Mouse (Mus musculus) embryonic facial prominence, embryonic 12.5 days (tissue): ENCODE data around the gene Slain2. TPM values are rescaled to one million over a fixed set of nuclear protein-coding genes. Genes with fewer than 3 reads are reported as not detected.

Experiments used
- ATAC-seq: fragments of 200-750 bp; cut with Nextera tagmentation; 2 replicates; pipeline ENCODE4 v1.8.0; 2017; ENCODE audit not compliant: insufficient number of reproducible peaks, insufficient read depth, low FRiP score, low TSS enrichment
- H3K27ac ChIP-seq: fragments of 300-500 bp; sonication (generic); 2 replicates; pipeline ENCODE4 v1.5.1; 2016; ENCODE audit warnings: mild to moderate bottlenecking
- H3K27me3 ChIP-seq: fragments of 300-500 bp; sonication (generic); 2 replicates; pipeline ENCODE4 v1.6.1; 2016; ENCODE audit warnings: mild to moderate bottlenecking, moderate library complexity
- H3K36me3 ChIP-seq: fragments of 300-500 bp; sonication (generic); 2 replicates; pipeline ENCODE4 v1.6.1; 2016; ENCODE audit warnings: mild to moderate bottlenecking
- H3K4me1 ChIP-seq: fragments of 300-500 bp; sonication (generic); 2 replicates; pipeline ENCODE4 v1.6.1; 2016
- H3K4me2 ChIP-seq: fragments of 300-500 bp; sonication (generic); replicated peaks from 2 replicates; pipeline ENCODE4 v1.6.1; 2016; ENCODE audit warnings: mild to moderate bottlenecking, moderate library complexity
- H3K4me3 ChIP-seq: fragments of 300-500 bp; sonication (generic); 2 replicates; pipeline ENCODE4 v1.5.1; 2016; ENCODE audit warnings: mild to moderate bottlenecking
- H3K9ac ChIP-seq: fragments of 300-500 bp; sonication (generic); 2 replicates; pipeline ENCODE4 v1.6.1; 2016; ENCODE audit warnings: mild to moderate bottlenecking, moderate library complexity
- H3K9me3 ChIP-seq: fragments of 300-500 bp; sonication (generic); 2 replicates; pipeline ENCODE4 v1.6.1; 2016; ENCODE audit warnings: mild to moderate bottlenecking, moderate library complexity
- WGBS: fragments of 180-500 bp; shearing (Covaris S2); methylation state at CpG from one replicate; pipeline ENCODE4 v1.1.7; 2016; 5-methylcytosine and 5-hydroxymethylcytosine counted together
- polyA plus RNA-seq: library from polyadenylated mRNA; unstranded; fragments of >200 nt; fragmentation: Nextera tagmentation; extraction: Ambion mirVana; gene quantifications from 2 replicates; pipeline ENCODE4 v1.2.1, GENCODE M21; 2016

The Slain2 gene
- polyA plus RNA-seq, 1 experiment from 2014 or later = 24.3 TPM

DNA sequence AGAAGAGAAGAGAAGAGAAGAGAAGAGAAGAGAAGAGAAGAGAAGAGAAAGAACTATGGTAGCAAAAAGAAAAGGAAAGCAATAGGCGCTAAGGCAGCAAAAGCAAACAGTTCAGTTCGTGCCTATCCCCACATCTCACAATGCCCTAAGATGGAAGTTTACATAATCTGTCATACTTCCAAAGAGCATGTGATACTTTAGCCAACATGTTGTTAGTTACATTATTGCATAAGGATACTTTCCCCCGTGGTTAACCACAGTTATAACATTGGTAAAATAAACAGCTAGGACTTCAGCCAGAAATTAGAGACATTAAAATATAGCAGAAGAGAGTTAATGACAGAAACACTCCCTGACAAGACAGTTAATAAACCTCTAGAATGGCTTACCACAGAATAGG lies 30.4 kb upstream of the Slain2 start:
- Histone ChIP-seq H3K4me2 (no peak overlapping the region), H3K4me1 (no peaks in the 10 kb centered on the region), H3K27me3 (no peaks in the 10 kb centered on the region), H3K4me3 (no peak overlapping the region), H3K36me3 (no peaks in the 10 kb centered on the region), H3K27ac (no peak overlapping the region), H3K9me3 (no peaks in the 10 kb centered on the region), H3K9ac (no peak overlapping the region)
- ATAC-seq = no peak
- 80% methylated on average over 3 of the region's 3 CpGs for WGBS

DNA sequence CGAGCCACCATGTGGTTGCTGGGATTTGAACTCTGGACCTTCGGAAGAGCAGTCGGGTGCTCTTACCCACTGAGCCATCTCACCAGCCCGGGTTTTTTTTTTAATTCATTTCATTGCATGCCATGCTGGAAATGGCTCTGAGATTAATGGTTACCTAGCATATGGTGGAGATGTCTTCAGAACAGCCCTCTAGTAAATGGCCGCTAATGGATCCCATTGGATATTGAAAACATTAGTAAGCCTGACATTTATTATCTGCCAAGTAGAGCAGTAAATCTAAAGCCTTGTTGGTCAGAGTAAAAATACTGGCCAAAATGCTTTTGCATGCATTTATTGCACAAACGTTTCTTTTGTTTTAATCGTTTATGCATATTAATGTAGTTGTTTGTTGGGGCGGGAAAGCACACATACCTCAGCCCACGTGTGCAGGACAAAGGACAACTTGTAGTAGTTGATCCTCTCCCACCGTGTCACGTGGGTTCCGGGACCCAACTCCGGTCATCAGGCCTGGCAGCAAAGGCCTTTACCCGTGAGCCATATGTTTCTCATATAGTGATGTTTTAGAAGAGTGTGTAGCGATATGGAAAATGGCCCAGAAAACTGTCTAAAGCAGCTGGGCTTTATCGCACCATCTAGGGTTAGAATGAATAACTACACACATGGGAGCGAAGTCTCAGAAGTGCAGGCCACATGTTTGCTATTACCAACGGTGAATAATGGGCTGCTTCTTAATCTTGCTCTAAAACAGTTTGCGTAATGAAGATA lies 27.5 kb upstream of the Slain2 start:
- Histone ChIP-seq H3K4me2 (no peak overlapping the region), H3K4me3 (no peak overlapping the region), H3K9me3 (no peaks in the 10 kb centered on the region), H3K36me3 (no peaks in the 10 kb centered on the region), H3K27me3 (no peaks in the 10 kb centered on the region), H3K4me1 (no peaks in the 10 kb centered on the region), H3K9ac (no peak overlapping the region), H3K27ac (no peak overlapping the region)
- ATAC-seq = no peak
- WGBS = 59% methylated on average over 19 of the region's 19 CpGs

DNA sequence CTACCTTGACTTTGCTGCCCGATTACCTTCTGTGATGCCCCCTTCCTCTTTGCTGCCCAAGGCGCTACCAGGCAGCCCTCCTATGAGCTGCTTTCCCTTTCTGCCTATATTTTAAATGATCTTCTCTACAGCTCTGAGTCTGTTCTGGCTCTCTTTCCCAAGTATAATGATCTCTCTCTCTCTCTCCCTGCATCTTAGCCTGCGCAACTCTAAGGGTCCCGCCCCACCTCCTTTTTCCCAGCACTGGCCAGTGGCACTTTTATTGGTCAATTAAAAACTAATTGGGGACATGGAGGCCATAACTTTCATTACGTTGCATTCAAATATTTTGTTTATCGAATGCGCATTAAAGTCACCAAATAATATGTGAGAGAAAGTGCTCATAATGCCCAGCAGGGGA lies 25.8 kb upstream of the Slain2 start:
- H3K9ac ChIP-seq = peak overlapping the region; percentile 15; the same call in 1 of the 2 replicates
- no peak overlapping the region for H3K27ac ChIP-seq
- no peak overlapping the region for H3K4me3 ChIP-seq
- H3K36me3 ChIP-seq = no peaks in the 10 kb centered on the region
- no peaks in the 10 kb centered on the region for H3K27me3 ChIP-seq
- WGBS = 92% methylated on average over 7 of the region's 7 CpGs
- no peaks in the 10 kb centered on the region for H3K9me3 ChIP-seq
- no peaks in the 10 kb centered on the region for H3K4me1 ChIP-seq
- H3K4me2 ChIP-seq = no peak overlapping the region
- ATAC-seq = no peak

DNA sequence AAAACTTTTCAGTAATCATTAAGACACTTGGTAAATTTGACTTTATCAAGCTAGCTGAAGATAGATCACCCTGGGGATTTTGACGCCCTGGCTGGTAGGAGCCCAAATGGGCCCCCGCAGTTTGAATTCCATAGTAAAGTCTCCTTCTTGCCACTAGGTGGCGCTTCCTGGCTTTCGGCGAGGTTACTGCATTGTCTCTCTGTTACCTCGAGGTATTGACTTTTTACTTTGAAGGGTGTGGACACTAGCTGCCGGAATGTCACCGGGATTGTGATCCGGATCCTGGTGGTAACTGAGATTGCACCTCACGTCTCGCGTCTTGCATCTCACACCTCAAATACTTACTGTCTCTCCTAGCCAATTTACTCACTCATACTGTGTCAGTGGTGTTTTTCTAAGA lies 22.6 kb upstream of the Slain2 start:
- H3K9me3 ChIP-seq = no peaks in the 10 kb centered on the region
- WGBS = 4% methylated on average over 12 of the region's 12 CpGs
- H3K27me3 ChIP-seq = no peaks in the 10 kb centered on the region
- no peaks in the 10 kb centered on the region for H3K36me3 ChIP-seq
- H3K4me3 ChIP-seq = no peak overlapping the region
- H3K4me2 ChIP-seq = no peak overlapping the region
- no peak overlapping the region for H3K9ac ChIP-seq
- no peaks in the 10 kb centered on the region for H3K4me1 ChIP-seq
- H3K27ac ChIP-seq = no peak overlapping the region
- ATAC-seq = no peak

GRCm38 (mm10) chr5:72893987-72894386 lies 20.1 kb upstream of the Slain2 start:
- H3K4me2 ChIP-seq = no peak overlapping the region

GRCm38 (mm10) chr5:72895261-72895660 lies 18.8 kb upstream of the Slain2 start:
- H3K4me1 ChIP-seq = no peaks in the 10 kb centered on the region

More at GRCm38 (mm10) chr5:72893987-72894386, 20.1 kb upstream of the Slain2 start:
- Histone ChIP-seq H3K27me3 (no peaks in the 10 kb centered on the region), H3K4me1 (no peaks in the 10 kb centered on the region), H3K27ac (no peak overlapping the region), H3K4me3 (no peak overlapping the region), H3K9me3 (no peaks in the 10 kb centered on the region), H3K9ac (no peak overlapping the region), H3K36me3 (no peaks in the 10 kb centered on the region)
- 53% methylated on average over 5 of the region's 5 CpGs for WGBS
- ATAC-seq = no peak

DNA sequence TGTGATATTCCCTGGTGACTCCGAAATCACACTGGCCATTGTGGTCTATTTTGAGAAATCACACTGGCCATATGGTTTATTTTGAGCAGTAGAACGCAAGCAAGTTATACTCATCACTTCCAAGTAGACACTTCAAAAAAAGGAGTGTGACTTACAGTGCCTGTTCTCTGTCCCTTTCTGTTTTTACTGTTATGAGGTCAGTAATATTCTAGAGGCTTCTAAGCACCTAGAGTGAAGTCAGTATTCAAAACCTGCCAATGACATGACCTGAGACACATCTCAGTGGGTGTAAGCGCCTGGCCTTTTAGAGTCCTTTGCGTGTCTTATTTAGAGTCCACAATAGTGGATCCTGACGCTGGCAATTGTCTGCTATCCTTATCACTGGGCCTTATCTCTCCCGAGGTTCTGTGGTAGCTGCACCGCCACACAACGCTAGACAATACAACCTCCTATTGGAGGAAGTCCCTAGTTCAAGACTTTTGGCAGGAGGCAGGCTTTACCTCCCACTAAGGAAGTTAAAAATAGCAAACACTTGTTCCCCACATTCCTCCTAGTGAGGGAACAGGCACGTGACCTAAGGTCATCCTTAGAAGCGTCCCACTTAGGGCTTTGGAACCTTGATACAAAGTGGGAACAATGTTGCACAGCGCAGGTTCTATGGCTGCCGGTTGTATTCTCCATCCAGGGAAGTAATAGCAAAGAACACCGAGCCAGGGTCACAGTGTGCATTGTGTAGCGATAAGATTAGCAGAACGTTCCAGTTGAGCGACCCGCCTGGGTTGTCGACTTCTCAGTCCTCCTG lies 17.4 kb upstream of the Slain2 start:
- H3K4me2 ChIP-seq = no peak overlapping the region
- no peaks in the 10 kb centered on the region for H3K36me3 ChIP-seq
- no peaks in the 10 kb centered on the region for H3K27me3 ChIP-seq
- no peak overlapping the region for H3K9ac ChIP-seq
- H3K4me1 ChIP-seq = no peaks in the 10 kb centered on the region
- no peak overlapping the region for H3K27ac ChIP-seq
- ATAC-seq = 0 out of 2 replicates have a peak, but pooled peaks have one; percentile 15
- no peaks in the 10 kb centered on the region for H3K9me3 ChIP-seq
- H3K4me3 ChIP-seq = no peak overlapping the region
- 78% methylated on average over 18 of the region's 18 CpGs for WGBS

More at GRCm38 (mm10) chr5:72895261-72895660, 18.8 kb upstream of the Slain2 start:
- Histone ChIP-seq H3K27ac (no peak overlapping the region), H3K4me3 (no peak overlapping the region), H3K9me3 (no peaks in the 10 kb centered on the region), H3K4me2 (no peak overlapping the region), H3K27me3 (no peaks in the 10 kb centered on the region), H3K36me3 (no peaks in the 10 kb centered on the region), H3K9ac (no peak overlapping the region)
- 90% methylated on average over 11 of the region's 11 CpGs for WGBS
- no peak for ATAC-seq

- Histone ChIP-seq H3K9me3 (no peaks in the 10 kb centered on the region), H3K27ac (no peak overlapping the region), H3K36me3 (no peaks in the 10 kb centered on the region), H3K4me1 (no peaks in the 10 kb centered on the region), H3K4me3 (no peak overlapping the region), H3K27me3 (no peaks in the 10 kb centered on the region), H3K4me2 (no peak overlapping the region), H3K9ac (no peak overlapping the region)
- no peak for ATAC-seq
- 47% methylated on average over 6 of the region's 6 CpGs for WGBS
Observed at GRCm38 (mm10) chr5:72897998-72898397, 16.1 kb upstream of the Slain2 start.

DNA sequence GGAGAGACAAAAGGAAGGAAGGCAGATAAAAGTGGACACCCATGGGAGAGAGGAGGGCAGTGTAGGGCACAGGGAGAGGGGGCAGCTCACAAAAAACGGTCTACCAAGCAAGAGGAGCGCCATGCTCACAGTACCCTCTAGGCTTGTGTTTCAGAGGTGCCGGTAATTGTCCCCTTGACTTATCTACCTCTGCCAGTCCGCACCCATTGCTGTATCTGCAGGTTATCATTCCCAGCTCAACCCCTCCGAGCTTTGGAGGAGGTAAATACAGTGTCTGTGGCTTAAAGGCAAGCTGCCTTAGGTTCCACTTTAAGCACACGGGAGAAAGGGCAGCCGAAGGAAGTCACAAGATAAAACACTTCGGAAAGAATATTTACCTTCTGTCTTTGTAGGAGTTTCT lies 14.8 kb upstream of the Slain2 start:
- Histone ChIP-seq H3K4me2 (no peak overlapping the region), H3K4me1 (no peaks in the 10 kb centered on the region), H3K27me3 (no peaks in the 10 kb centered on the region), H3K36me3 (no peaks in the 10 kb centered on the region), H3K4me3 (no peak overlapping the region), H3K27ac (no peak overlapping the region), H3K9ac (no peak overlapping the region), H3K9me3 (no peaks in the 10 kb centered on the region)
- no peak for ATAC-seq
- 88% methylated on average over 8 of the region's 8 CpGs for WGBS

DNA sequence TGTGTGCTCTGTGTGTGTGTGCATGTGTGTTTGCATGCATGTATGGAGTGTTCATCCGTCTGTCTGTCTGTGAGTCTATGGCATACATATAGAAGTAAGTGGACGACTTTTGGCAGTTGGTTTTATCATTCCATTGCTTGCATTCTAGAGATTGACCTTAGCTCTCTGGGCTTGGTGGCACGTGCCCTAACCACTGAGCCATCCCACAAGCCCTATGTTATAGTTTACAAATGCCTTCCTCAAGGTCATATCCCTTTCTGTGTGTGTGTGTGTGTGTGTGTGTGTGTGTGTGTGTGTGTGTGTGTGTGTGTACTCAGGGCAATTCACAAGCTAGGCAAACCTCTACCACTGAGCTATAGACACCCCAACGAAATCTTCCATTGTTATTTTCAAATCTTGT lies 12.2 kb upstream of the Slain2 start:
- WGBS = 91% methylated on average over 4 of the region's 4 CpGs

DNA sequence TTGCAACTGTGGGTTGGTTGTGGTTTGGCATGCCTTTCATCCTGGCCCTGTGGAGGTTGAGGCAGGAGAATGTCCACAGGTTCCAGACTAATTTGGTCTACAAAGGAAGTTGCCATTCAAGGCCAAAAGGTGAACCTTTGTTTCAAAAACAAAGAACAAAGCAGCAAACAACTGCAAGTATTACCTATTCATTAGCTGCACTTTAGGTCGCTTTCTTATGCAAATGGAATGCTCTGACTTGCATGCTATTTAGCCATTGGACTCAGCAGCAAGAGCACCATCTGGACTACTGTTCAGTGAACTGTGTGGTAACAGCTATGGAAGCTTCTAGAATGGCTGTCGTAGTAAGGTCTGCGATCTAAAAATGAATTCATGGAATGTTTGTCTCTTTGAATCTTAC lies 11.8 kb upstream of the Slain2 start:
- Histone ChIP-seq H3K4me1 (no peaks in the 10 kb centered on the region), H3K4me2 (no peak overlapping the region), H3K27me3 (no peaks in the 10 kb centered on the region), H3K4me3 (no peak overlapping the region), H3K9ac (no peak overlapping the region), H3K36me3 (no peaks in the 10 kb centered on the region), H3K9me3 (no peaks in the 10 kb centered on the region), H3K27ac (no peak overlapping the region)
- no peak for ATAC-seq
- WGBS = 76% methylated on average over 3 of the region's 3 CpGs

More for the DNA sequence above, 12.2 kb upstream of the Slain2 start:
- Histone ChIP-seq H3K4me1 (no peaks in the 10 kb centered on the region), H3K27me3 (no peaks in the 10 kb centered on the region), H3K4me2 (no peak overlapping the region), H3K9ac (no peak overlapping the region), H3K27ac (no peak overlapping the region), H3K36me3 (no peaks in the 10 kb centered on the region), H3K4me3 (no peak overlapping the region), H3K9me3 (no peaks in the 10 kb centered on the region)
- ATAC-seq = no peak
